Mouse (Mus musculus) c-Kit-positive CD71-negative TER-119-negative erythroid progenitor cells, embryonic 14.5 days (primary cell): Measurements from ENCODE around the gene Gm4070.
"Not testable (repeated sequence)": the region's sequence is repeated elsewhere in the genome, so short reads cannot be mapped to it uniquely, and the experiment has no call there.

Experiments
- DNase-seq: peaks from one replicate; pipeline ENCODE4 v3.0.0-alpha.2; 2013; ENCODE audit warnings: low read depth

Gm4070 gene

DNA sequence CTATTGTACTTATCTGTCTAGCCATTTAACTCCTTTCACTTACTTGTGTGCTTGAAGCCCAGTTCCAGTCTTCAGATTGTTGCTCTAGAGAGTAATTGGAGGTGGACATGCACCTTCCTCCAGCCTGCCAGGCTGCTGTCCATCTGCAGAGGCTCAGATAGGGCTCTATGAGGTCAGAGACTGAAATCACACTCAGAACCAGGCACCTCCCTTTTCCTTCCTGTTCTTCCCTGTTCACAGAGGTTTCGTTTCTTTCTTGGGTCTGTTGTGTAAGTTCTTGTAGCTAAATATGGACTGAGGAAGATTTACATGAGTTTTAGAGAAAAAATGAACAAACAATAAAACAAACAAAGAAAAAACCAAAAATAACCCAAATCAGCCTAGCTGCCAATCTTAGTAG lies at the start of gene Gm4070:
Gm4070 (minus strand) TSS at position 156 of the 400 bp plus-strand sequence.
- not testable (repeated sequence) for DNase-seq

DNA sequence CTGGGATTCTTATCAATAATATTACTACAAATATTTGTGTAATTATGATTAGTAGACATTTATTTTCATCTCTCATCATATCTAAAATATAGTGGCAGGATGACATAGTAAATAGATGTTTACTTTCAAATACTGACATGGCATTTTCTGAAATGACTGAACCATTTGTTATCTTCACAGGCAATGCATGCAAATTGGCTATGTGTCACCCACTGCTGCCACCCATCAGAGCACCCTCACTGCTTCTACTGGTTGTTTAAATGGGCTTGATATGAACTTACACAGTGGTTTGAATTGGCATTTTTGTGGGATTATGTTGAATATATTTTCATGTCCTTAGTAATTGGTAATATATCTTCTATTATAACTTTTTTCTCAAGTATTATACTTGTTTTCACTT lies 773 bp upstream of the Gm4070 start:
- not testable (repeated sequence) for DNase-seq

- DNase-seq: not testable (repeated sequence)
Measured at GRCm38 (mm10) chr7:105952408-105952807, 1.4 kb downstream of the Gm4070 start.

- not testable (repeated sequence) for DNase-seq
Measured at GRCm38 (mm10) chr7:105945238-105945637, 8.5 kb downstream of the Gm4070 start.

DNA sequence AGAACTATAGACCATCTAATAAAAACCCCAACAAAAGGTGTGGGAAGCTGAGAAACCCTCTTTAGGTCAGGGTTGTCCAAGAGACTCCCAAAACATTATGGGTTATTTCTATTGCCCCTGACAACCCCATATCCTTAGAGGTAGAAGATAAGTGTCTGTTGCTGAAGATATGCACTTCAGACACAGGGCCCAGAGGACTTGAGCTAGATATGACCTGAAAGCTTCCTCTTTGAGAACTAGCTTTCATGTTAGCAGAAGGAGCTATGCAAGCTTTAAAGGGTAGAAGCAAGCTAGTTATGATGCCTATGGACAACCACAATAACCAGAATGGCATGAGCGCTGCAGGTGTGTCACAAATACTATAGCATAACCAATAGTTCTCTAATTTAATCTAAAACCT lies 21.6 kb downstream of the Gm4070 start:
- DNase-seq: not testable (repeated sequence)

DNA sequence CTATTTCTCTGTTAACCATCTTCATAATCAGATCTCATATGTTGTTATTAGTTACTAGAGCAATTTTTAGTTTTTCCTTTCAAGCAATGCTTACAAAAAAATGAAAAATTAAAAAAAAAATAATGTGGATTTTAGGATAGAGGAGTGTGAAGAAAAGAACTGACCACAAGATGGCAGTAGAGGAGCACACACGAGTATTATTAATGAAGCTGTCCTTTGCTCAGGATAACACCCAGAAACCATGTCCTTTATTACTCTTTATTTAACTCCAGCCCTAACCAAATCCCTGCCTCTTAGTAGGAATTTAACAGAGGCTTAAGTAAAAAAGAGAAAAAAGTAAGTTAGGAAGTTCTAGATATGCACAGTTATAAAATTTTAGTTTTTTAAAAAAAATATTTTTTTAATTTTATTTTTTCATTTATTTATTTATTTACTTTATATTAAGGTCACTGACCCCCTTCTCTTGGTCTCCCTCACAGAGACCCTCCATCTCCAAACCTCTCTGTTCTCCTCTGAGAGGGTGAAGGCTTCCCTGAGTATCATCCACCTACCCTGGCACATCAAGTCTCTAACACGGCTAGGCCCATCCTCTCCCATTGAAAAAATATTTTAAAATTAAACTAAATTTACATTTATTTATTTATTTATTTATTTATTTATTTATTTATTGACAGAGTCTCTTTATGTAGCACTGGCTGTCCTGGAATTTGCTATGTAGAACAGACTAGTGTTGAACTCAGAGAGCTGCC lies 70.0 kb downstream of the Gm4070 start:
- DNase-seq: not testable (repeated sequence)

GRCm38 (mm10) chr7:105879717-105880484 lies 73.9 kb downstream of the Gm4070 start:
- not testable (repeated sequence) for DNase-seq

DNA sequence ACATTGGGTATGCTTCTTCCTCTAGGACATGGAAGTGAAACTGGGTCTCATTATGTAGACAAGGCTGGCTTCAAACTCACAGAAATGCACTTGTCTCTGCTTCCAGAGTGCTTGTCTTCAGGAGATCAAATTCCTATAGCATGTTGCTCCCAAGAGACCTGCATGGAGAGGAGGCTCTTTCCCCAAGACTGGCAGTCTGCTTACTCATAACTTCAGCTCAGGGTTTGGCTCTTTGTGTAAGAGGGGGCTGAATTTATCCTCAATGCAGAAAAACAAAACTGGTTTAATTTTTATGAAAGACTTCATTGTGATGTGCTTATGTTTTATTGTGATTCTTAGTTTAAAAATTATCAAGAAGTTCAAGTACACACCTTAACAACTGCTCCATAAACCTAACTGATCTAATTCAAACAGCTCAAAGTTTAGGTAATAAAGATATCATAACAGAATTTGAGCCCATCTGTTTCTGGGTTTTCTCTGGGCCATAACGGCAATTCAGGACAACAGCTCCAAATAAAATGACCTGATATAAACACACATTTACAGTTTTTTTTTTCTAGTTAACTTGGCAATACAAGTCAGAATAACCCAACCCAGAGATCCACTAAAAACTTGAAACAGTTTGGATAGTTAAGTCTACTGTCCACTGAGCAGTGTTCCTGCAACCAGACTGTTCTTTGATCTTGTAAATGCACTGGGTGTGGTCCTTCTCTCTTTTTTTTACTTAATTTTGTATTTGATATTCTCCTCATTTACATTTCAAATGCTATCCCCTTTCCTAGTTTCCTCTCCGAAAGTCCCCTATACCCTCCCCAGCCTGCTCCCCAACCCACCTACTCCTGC lies 97.8 kb downstream of the Gm4070 start:
- DNase-seq: not testable (repeated sequence)
